Mouse (Mus musculus): ENCODE measurements at regions not wholly inside any gene's neighbourhood (a gene's known extent, or its start where the extent isn't known, plus 50 kb on each side); places are given as distances from the start of the nearest gene placed in this dataset.

DNA sequence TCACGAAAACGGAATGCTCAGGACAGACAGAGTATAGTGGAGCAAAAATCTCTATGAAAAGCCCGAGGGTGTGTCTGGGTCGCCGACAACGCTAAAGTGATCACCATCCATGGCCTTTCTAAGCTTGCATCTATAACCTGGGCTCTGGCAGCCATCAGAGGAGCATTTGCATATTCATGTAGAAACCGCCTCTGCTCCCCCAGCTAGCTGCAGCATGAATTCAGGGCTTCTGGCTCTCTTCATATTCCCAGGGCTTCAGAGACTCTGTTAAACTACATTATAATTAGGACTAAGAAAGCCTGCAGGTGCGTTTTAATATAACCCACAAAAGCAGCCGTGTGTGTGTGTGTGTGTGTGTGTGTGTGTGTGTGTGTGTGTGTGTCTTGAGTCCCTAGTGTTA is 59.7 kb upstream of the Aldh1b1 start:
- no peak overlapping the region for H3K4me2 ChIP-seq (ENCODE audit: low read depth, low read length, poor library complexity, severe bottlenecking)
- WGBS, result 38% methylated on average over 9 of the region's 9 CpGs
- H3K27me3 ChIP-seq (ENCODE audit: insufficient read depth, low read length), result no peaks in the 10 kb centered on the region
- H3K36me3 ChIP-seq (ENCODE audit: insufficient read depth, low read length), result no peaks in the 10 kb centered on the region
- peaks cover 10% of the 10 kb centered on the region for H3K4me1 ChIP-seq (ENCODE audit: insufficient read depth, low read length)
- H3K27ac ChIP-seq (ENCODE audit: low read depth, low read length), result no peak overlapping the region
- TF ChIP-seq CTCF (IDR thresholded peaks at IDR 0.05), result no peak
- no peak overlapping the region for H3K9ac ChIP-seq (replicated peaks; ENCODE audit: low read length, poor library complexity, severe bottlenecking)
- H3K4me3 ChIP-seq (ENCODE audit: low read depth, low read length), result no peak overlapping the region
- ATAC-seq (ENCODE audit: low FRiP score) (no peak), DNase-seq (ENCODE audit: low spot score) (peak; percentile 36)
- H3K9me3 ChIP-seq (ENCODE audit: low read length), result no peaks in the 10 kb centered on the region

DNA sequence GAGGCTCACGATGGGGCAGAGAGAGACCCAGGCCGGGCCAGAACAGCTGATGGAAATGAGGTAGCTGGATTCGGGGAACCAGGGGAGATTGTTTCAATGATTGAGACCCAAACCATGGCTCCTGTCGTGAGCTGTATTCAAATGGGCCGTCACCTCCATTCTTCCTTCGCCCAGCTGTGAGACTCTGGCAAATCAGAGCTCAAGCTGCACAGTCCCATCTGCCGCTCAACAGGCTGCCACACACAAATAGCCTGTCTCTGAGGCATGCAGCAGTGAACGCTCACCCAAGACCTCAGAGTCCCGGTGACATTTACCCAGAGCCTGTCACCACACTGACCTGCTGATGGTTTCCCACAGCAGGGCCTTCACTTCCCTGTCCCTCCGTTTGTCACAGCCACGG is 60.1 kb upstream of the Aldh1b1 start:
- H3K27me3 ChIP-seq (ENCODE audit: insufficient read depth, low read length), result no peaks in the 10 kb centered on the region
- ATAC-seq (ENCODE audit: low FRiP score), result no peak
- TF ChIP-seq CTCF (IDR thresholded peaks at IDR 0.05), result no peak
- peaks cover 10% of the 10 kb centered on the region for H3K4me1 ChIP-seq (ENCODE audit: insufficient read depth, low read length)
- no peaks in the 10 kb centered on the region for H3K9me3 ChIP-seq (ENCODE audit: low read length)
- no peak overlapping the region for H3K4me2 ChIP-seq (ENCODE audit: low read depth, low read length, poor library complexity, severe bottlenecking)
- H3K9ac ChIP-seq (replicated peaks; ENCODE audit: low read length, poor library complexity, severe bottlenecking), result no peak overlapping the region
- WGBS, result 30% methylated on average over 11 of the region's 11 CpGs
- peak; percentile 43 for DNase-seq (ENCODE audit: low spot score)
- H3K27ac ChIP-seq (ENCODE audit: low read depth, low read length), result no peak overlapping the region
- no peak overlapping the region for H3K4me3 ChIP-seq (ENCODE audit: low read depth, low read length)
- H3K36me3 ChIP-seq (ENCODE audit: insufficient read depth, low read length), result no peaks in the 10 kb centered on the region

DNA sequence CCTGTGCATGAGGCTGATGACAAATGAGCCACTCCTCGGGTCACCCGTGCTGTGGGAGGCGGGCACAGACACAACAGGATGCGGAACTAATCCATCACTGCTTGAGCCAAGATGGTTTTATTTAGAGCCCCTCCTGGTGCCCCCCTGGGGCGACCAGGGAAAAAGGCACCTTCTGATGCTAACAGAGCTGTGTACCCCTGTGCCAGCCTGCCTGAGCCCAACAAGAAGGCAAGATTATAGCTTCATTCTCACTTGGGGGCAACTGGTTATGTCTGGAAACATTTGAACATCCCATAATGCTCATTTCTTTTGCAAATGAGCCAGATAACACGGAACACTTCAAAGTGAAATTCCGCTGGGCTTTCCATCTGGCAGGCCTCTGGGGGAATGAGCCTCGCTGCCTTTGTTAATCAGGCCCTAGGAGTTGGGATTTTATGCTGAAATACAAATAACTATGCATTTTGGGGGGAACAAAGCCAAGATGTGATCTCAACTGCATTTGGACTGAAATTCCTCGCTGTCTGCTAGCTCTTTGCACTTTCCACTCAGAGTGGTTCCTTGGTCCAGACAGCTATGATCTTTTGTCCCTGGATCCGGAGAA is 62.5 kb upstream of the Aldh1b1 start:
- DNase-seq (ENCODE audit: low spot score) (peak; percentile 62), ATAC-seq (ENCODE audit: low FRiP score) (no peak)
- H3K9me3 ChIP-seq (ENCODE audit: low read length), result no peaks in the 10 kb centered on the region
- no peaks in the 10 kb centered on the region for H3K36me3 ChIP-seq (ENCODE audit: insufficient read depth, low read length)
- peaks cover 10% of the 10 kb centered on the region for H3K4me1 ChIP-seq (ENCODE audit: insufficient read depth, low read length)
- H3K4me3 ChIP-seq (ENCODE audit: low read depth, low read length), result no peak overlapping the region
- H3K4me2 ChIP-seq (ENCODE audit: low read depth, low read length, poor library complexity, severe bottlenecking), result no peak overlapping the region
- WGBS, result 21% methylated on average over 10 of the region's 10 CpGs
- H3K27ac ChIP-seq (ENCODE audit: low read depth, low read length), result no peak overlapping the region
- H3K27me3 ChIP-seq (ENCODE audit: insufficient read depth, low read length), result no peaks in the 10 kb centered on the region
- TF ChIP-seq CTCF (IDR thresholded peaks at IDR 0.05), result no peak
- 0 out of 2 replicates have a peak overlapping the region, but pooled peaks have one; percentile 1 for H3K9ac ChIP-seq (replicated peaks; ENCODE audit: low read length, poor library complexity, severe bottlenecking)

DNA sequence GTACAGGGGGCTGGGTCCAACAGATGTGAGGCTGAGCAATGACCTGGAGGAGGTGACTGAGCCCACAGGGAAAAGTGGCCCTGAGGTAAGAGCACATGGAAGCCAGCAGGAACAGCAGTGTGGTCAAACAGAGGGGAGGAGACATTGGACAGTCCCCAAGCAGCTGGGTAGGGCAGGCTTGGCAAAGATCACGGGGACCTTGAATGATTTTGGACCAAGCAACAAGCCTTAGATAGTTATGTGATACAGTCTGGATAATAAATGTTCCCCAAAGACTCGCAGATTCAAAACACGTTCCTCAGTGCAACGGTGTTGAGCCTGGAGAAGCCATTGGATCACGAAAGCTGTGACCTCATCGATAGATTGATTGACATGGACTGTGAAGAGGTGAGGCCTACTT is 64.8 kb upstream of the Aldh1b1 start:
- Histone ChIP-seq H3K4me2 (ENCODE audit: low read depth, low read length, poor library complexity, severe bottlenecking) (no peak overlapping the region), H3K36me3 (ENCODE audit: insufficient read depth, low read length) (no peaks in the 10 kb centered on the region), H3K4me1 (ENCODE audit: insufficient read depth, low read length) (peaks cover 9% of the 10 kb centered on the region), H3K9me3 (ENCODE audit: low read length) (no peaks in the 10 kb centered on the region), H3K4me3 (ENCODE audit: low read depth, low read length) (no peak overlapping the region), H3K27me3 (ENCODE audit: insufficient read depth, low read length) (no peaks in the 10 kb centered on the region), H3K27ac (ENCODE audit: low read depth, low read length) (no peak overlapping the region), H3K9ac (replicated peaks; ENCODE audit: low read length, poor library complexity, severe bottlenecking) (no peak overlapping the region)
- ATAC-seq (ENCODE audit: low FRiP score) (no peak), DNase-seq (ENCODE audit: low spot score) (no peak)
- no peak for TF ChIP-seq CTCF (IDR thresholded peaks at IDR 0.05)
- 97% methylated on average over 6 of the region's 6 CpGs for WGBS

DNA sequence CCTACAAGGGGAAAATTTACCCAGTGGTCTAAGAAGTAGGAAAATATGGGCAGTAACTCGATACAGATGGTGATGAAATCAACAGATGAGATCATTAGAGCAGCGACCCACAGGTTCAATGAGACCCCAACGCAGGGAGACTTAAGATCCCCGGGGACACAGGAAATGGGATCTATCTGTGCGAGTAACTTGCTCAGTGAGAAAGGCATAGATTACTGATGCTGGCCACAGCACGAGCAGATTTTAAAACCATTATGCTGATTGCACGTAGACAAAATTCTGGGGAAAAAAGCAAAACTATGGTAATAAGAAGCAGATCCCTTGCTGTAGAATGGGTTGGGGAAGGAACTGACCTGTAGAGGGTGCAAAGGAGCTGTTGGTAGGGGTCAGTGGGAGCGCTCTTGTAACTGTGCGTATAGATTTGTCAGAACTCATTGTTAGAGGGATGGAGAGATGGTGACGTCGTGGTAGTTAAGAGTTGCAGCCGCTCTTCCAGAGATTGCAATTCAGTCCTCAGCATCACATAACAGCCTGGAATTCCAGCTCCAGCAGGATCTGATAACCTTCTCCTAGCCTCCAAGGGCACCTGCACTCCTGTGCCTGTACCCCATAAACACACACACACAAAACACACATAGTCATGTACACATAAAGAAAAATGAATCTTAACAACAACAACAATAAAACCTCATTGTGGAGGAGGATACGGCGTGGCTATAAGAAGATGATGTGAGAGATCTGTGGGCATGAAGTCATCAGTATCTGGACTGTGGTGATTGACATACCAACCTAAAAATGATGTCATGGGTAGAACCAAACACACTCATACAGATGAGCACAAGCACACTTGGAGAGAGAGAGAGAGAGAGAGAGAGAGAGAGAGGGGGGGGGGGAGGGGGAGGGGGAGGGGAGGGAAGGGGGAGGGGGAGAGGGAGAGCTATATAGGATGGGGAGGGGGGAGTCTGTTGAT is 67.7 kb upstream of the Aldh1b1 start:
- ATAC-seq (ENCODE audit: low FRiP score) (peak; percentile 55; the same call in 1 of the 2 replicates), DNase-seq (ENCODE audit: low spot score) (peak; percentile 70)
- Histone ChIP-seq H3K27me3 (ENCODE audit: insufficient read depth, low read length) (no peaks in the 10 kb centered on the region), H3K27ac (ENCODE audit: low read depth, low read length) (no peak overlapping the region; the same call in 1 of the 2 replicates), H3K9ac (replicated peaks; ENCODE audit: low read length, poor library complexity, severe bottlenecking) (no peak overlapping the region), H3K4me1 (ENCODE audit: insufficient read depth, low read length) (no peaks in the 10 kb centered on the region), H3K36me3 (ENCODE audit: insufficient read depth, low read length) (no peaks in the 10 kb centered on the region), H3K4me2 (ENCODE audit: low read depth, low read length, poor library complexity, severe bottlenecking) (no peak overlapping the region), H3K4me3 (ENCODE audit: low read depth, low read length) (no peak overlapping the region), H3K9me3 (ENCODE audit: low read length) (no peaks in the 10 kb centered on the region)
- WGBS, result 28% methylated on average over 14 of the region's 14 CpGs
- TF ChIP-seq CTCF (IDR thresholded peaks at IDR 0.05), result peak; percentile 76

DNA sequence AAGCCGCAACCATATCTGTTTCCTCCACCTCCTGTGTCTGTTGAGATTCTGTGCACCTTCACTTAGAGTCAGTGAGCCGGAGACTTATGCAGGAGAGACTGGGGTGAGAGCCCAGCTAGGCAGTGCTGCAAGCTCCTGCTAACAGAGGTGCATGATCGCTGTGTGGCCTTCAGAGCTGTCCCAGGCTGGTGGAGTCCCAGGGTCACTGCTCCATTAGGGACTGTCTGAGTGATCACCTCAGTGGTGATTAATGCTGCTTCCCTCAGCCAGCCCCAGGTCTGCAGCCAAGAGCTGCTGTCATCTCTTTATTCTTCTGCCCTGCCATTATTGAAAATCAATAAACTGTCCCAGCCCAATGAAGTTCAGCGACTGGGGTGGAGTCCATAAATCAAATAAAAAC is 69.0 kb upstream of the Aldh1b1 start:
- no peak overlapping the region for H3K4me3 ChIP-seq (ENCODE audit: low read depth, low read length)
- no peaks in the 10 kb centered on the region for H3K36me3 ChIP-seq (ENCODE audit: insufficient read depth, low read length)
- 82% methylated on average over 4 of the region's 4 CpGs for WGBS
- TF ChIP-seq CTCF (IDR thresholded peaks at IDR 0.05), result no peak
- H3K9me3 ChIP-seq (ENCODE audit: low read length), result no peaks in the 10 kb centered on the region
- no peak for DNase-seq (ENCODE audit: low spot score)
- H3K4me2 ChIP-seq (ENCODE audit: low read depth, low read length, poor library complexity, severe bottlenecking), result no peak overlapping the region
- no peaks in the 10 kb centered on the region for H3K27me3 ChIP-seq (ENCODE audit: insufficient read depth, low read length)
- H3K9ac ChIP-seq (replicated peaks; ENCODE audit: low read length, poor library complexity, severe bottlenecking), result no peak overlapping the region
- no peak overlapping the region for H3K27ac ChIP-seq (ENCODE audit: low read depth, low read length)
- H3K4me1 ChIP-seq (ENCODE audit: insufficient read depth, low read length), result no peaks in the 10 kb centered on the region
- no peak for ATAC-seq (ENCODE audit: low FRiP score)

Data from midbrain, postnatal 0 days (tissue).